Mouse (Mus musculus) ES-Bruce4 (cell line): ENCODE results near the gene Ndufa12.

Experiments
- CTCF ChIP-seq: IDR thresholded peaks from one replicate; pipeline ENCODE4 v1.8.1; 2011; ENCODE audit warnings: low read depth, low read length
- EP300 ChIP-seq: IDR thresholded peaks from 2 replicates; pipeline ENCODE4 v1.6.1; 2011; ENCODE audit warnings: low read depth, low read length; ENCODE audit not compliant: insufficient read depth
- POLR2A ChIP-seq: IDR thresholded peaks from one replicate; pipeline ENCODE4 v1.8.1; 2011; ENCODE audit warnings: low read length; ENCODE audit not compliant: insufficient read depth

DNA sequence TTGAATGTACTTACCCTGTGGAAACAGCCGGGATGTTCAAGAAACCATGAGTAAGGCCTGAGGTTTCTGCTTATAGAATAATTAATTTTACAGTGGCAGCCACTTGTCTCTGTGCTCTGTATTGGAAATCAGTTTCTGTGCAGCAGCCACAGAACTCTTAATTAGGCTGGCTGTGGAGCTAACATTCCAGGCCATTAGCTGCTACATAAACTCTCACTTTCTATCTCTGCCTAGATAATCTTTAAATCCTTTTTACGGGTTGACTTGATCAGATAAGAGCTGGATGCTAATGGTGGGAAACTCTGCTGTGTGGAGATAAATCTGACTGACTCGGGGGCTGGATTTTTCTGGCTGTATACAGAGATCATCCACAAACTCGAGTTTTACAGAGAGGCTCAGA lies 15.3 kb upstream of the Ndufa12 start:
- TF ChIP-seq POLR2A (no peak), CTCF (no peak), EP300 (no peak)
